Mouse (Mus musculus): ENCODE data around the gene Patz1.

The Patz1 gene

GRCm38 (mm10) chr11:3329891-3330451 is 41.3 kb downstream of the Patz1 start, which contains the start of gene Pik3ip1:
Gene Pik3ip1, plus strand, starts transcription at chr11:3330401.
- no peak for DNase-seq (ENCODE audit: low read depth, low spot score)

- DNase-seq (ENCODE audit: low read depth, low spot score), result no peak
Observed at GRCm38 (mm10) chr11:3330566-3330965, 41.9 kb downstream of the Patz1 start.

GRCm38 (mm10) chr11:3330991-3331750 is 42.5 kb downstream of the Patz1 start:
- no peak for DNase-seq (ENCODE audit: low read depth, low spot score)

- peak; percentile 90 for DNase-seq (ENCODE audit: low read depth, low spot score)
Observed at GRCm38 (mm10) chr11:3331756-3332642, 43.3 kb downstream of the Patz1 start.

GRCm38 (mm10) chr11:3333111-3333695 is 44.5 kb downstream of the Patz1 start:
- no peak for DNase-seq (ENCODE audit: low read depth, low spot score)

- DNase-seq (ENCODE audit: low read depth, low spot score), result no peak
Observed at GRCm38 (mm10) chr11:3334141-3334710, 45.6 kb downstream of the Patz1 start.

GRCm38 (mm10) chr11:3334711-3335316 is 46.1 kb downstream of the Patz1 start:
- DNase-seq (ENCODE audit: low read depth, low spot score), result no peak

GRCm38 (mm10) chr11:3335651-3336216 is 47.1 kb downstream of the Patz1 start:
- no peak for DNase-seq (ENCODE audit: low read depth, low spot score)

GRCm38 (mm10) chr11:3336602-3337001 is 47.9 kb downstream of the Patz1 start:
- no peak for DNase-seq (ENCODE audit: low read depth, low spot score)

- no peak for DNase-seq (ENCODE audit: low read depth, low spot score)
Observed at GRCm38 (mm10) chr11:3337173-3337955, 48.7 kb downstream of the Patz1 start.

- no peak for DNase-seq (ENCODE audit: low read depth, low spot score)
Observed at GRCm38 (mm10) chr11:3337961-3338360, 49.3 kb downstream of the Patz1 start.

- DNase-seq (ENCODE audit: low read depth, low spot score), result no peak
Observed at GRCm38 (mm10) chr11:3341476-3341875, 52.8 kb downstream of the Patz1 start.

- no peak for DNase-seq (ENCODE audit: low read depth, low spot score)
Observed at GRCm38 (mm10) chr11:3344916-3345315, 56.2 kb downstream of the Patz1 start.

- no peak for DNase-seq (ENCODE audit: low read depth, low spot score)
Observed at GRCm38 (mm10) chr11:3346351-3346750, 57.7 kb downstream of the Patz1 start.

- peak; percentile 75 for DNase-seq (ENCODE audit: low read depth, low spot score)
Observed at GRCm38 (mm10) chr11:3347091-3347834, 58.6 kb downstream of the Patz1 start.

GRCm38 (mm10) chr11:3347835-3348195 is 59.1 kb downstream of the Patz1 start:
- no peak for DNase-seq (ENCODE audit: low read depth, low spot score)

GRCm38 (mm10) chr11:3348576-3349342 is 60.1 kb downstream of the Patz1 start:
- DNase-seq (ENCODE audit: low read depth, low spot score), result no peak

- no peak for DNase-seq (ENCODE audit: low read depth, low spot score)
Observed at GRCm38 (mm10) chr11:3349343-3349695, 60.6 kb downstream of the Patz1 start.

- no peak for DNase-seq (ENCODE audit: low read depth, low spot score)
Observed at GRCm38 (mm10) chr11:3352131-3352530, 63.5 kb downstream of the Patz1 start.
